Mouse (Mus musculus) kidney, embryonic 15.5 days (tissue): ENCODE results near the gene Mbnl1. TPM values are rescaled to one million over a fixed set of nuclear protein-coding genes. Genes with fewer than 3 reads are reported as not detected.

ENCODE experiments used
- ATAC-seq: fragments of 200-750 bp; cut with Nextera tagmentation; replicated peaks from 2 replicates; pipeline ENCODE4 v1.8.0; 2017; ENCODE audit warnings: moderate TSS enrichment; ENCODE audit not compliant: low FRiP score
- H3K27ac ChIP-seq: fragments of 300-500 bp; sonication (generic); 2 replicates; pipeline ENCODE4 v1.5.1; 2015; ENCODE audit warnings: mild to moderate bottlenecking, inconsistent platforms
- H3K27me3 ChIP-seq: fragments of 300-500 bp; sonication (generic); 2 replicates; pipeline ENCODE4 v1.6.1; 2015; ENCODE audit warnings: inconsistent platforms
- H3K36me3 ChIP-seq: fragments of 300-500 bp; sonication (generic); 2 replicates; pipeline ENCODE4 v1.6.1; 2015; ENCODE audit warnings: inconsistent platforms
- H3K4me1 ChIP-seq: fragments of 300-500 bp; sonication (generic); 2 replicates; pipeline ENCODE4 v1.6.1; 2015; ENCODE audit warnings: inconsistent platforms
- H3K4me2 ChIP-seq: fragments of 300-500 bp; sonication (generic); 2 replicates; pipeline ENCODE4 v1.6.1; 2015; ENCODE audit warnings: moderate library complexity, mild to moderate bottlenecking, inconsistent platforms
- H3K4me3 ChIP-seq: fragments of 300-500 bp; sonication (generic); replicated peaks from 2 replicates; pipeline ENCODE4 v1.5.1; 2015; ENCODE audit warnings: mild to moderate bottlenecking, inconsistent platforms
- H3K9ac ChIP-seq: fragments of 300-500 bp; sonication (generic); 2 replicates; pipeline ENCODE4 v1.6.1; 2015; ENCODE audit warnings: mild to moderate bottlenecking, inconsistent platforms
- H3K9me3 ChIP-seq: fragments of 300-500 bp; sonication (generic); replicated peaks from 2 replicates; pipeline ENCODE4 v1.6.1; 2016; ENCODE audit warnings: inconsistent platforms
- WGBS: fragments of 180-500 bp; shearing (Covaris S2); methylation state at CpG from one replicate; pipeline ENCODE4 v1.1.7; 2015; ENCODE audit warnings: mixed read lengths; 5-methylcytosine and 5-hydroxymethylcytosine counted together
- polyA plus RNA-seq: library from polyadenylated mRNA; unstranded; fragments of >200 nt; fragmentation: Nextera tagmentation; extraction: Ambion mirVana; gene quantifications from 2 replicates; pipeline ENCODE4 v1.2.1, GENCODE M21; 2015

Gene Mbnl1
- polyA plus RNA-seq, 1 experiment from 2014 or later = 89.4 TPM

- H3K4me1 ChIP-seq = 0 out of 2 replicates have a peak, but pooled peaks cover 2% of the 10 kb centered on the region
- no peak overlapping the region for H3K4me2 ChIP-seq
- H3K9me3 ChIP-seq = no peaks in the 10 kb centered on the region
- H3K36me3 ChIP-seq = peaks cover 11% of the 10 kb centered on the region; the same call in 1 of the 2 replicates
- ATAC-seq = no peak
- no peak overlapping the region for H3K4me3 ChIP-seq
- 86% methylated on average over 6 of the region's 6 CpGs for WGBS
- no peak overlapping the region for H3K27ac ChIP-seq
- no peak overlapping the region for H3K9ac ChIP-seq
- no peaks in the 10 kb centered on the region for H3K27me3 ChIP-seq
These were observed 131.6 kb downstream of the Mbnl1 start for GRCm38 (mm10) chr3:60604205-60604604.

- no peaks in the 10 kb centered on the region for H3K4me1 ChIP-seq
- peaks cover 15% of the 10 kb centered on the region for H3K36me3 ChIP-seq
- H3K27ac ChIP-seq = no peak overlapping the region
- H3K4me2 ChIP-seq = no peak overlapping the region
- ATAC-seq = no peak
- H3K4me3 ChIP-seq = no peak overlapping the region
- no peaks in the 10 kb centered on the region for H3K9me3 ChIP-seq
- H3K9ac ChIP-seq = no peak overlapping the region
- 14% methylated on average over 2 of the region's 2 CpGs for WGBS
- no peaks in the 10 kb centered on the region for H3K27me3 ChIP-seq
These were observed 136.3 kb downstream of the Mbnl1 start for GRCm38 (mm10) chr3:60608952-60609403.

GRCm38 (mm10) chr3:60611839-60612238 lies 139.2 kb downstream of the Mbnl1 start:
- Histone ChIP-seq H3K36me3 (peaks cover 25% of the 10 kb centered on the region), H3K4me1 (no peaks in the 10 kb centered on the region), H3K4me2 (no peak overlapping the region), H3K9ac (no peak overlapping the region), H3K9me3 (no peaks in the 10 kb centered on the region), H3K27ac (no peak overlapping the region), H3K27me3 (no peaks in the 10 kb centered on the region), H3K4me3 (no peak overlapping the region)
- ATAC-seq = no peak
- 17% methylated on average over 2 of the region's 2 CpGs for WGBS

GRCm38 (mm10) chr3:60613121-60613520 lies 140.5 kb downstream of the Mbnl1 start:
- H3K36me3 ChIP-seq = peaks cover 29% of the 10 kb centered on the region
- 89% methylated on average over 7 of the region's 7 CpGs for WGBS
- no peak for ATAC-seq

GRCm38 (mm10) chr3:60614516-60614915 lies 141.9 kb downstream of the Mbnl1 start:
- Histone ChIP-seq H3K27me3 (no peaks in the 10 kb centered on the region), H3K4me2 (no peak overlapping the region), H3K9me3 (no peaks in the 10 kb centered on the region), H3K4me3 (no peak overlapping the region), H3K36me3 (peaks cover 34% of the 10 kb centered on the region), H3K4me1 (no peaks in the 10 kb centered on the region), H3K27ac (no peak overlapping the region), H3K9ac (no peak overlapping the region)
- WGBS = 84% methylated on average over 7 of the region's 7 CpGs
- no peak for ATAC-seq

More at GRCm38 (mm10) chr3:60613121-60613520, 140.5 kb downstream of the Mbnl1 start:
- Histone ChIP-seq H3K27me3 (no peaks in the 10 kb centered on the region), H3K9ac (no peak overlapping the region), H3K4me1 (no peaks in the 10 kb centered on the region), H3K4me2 (no peak overlapping the region), H3K27ac (no peak overlapping the region), H3K4me3 (no peak overlapping the region), H3K9me3 (no peaks in the 10 kb centered on the region)

- ATAC-seq = peak; percentile 69
- H3K27me3 ChIP-seq = no peaks in the 10 kb centered on the region
- no peaks in the 10 kb centered on the region for H3K4me1 ChIP-seq
- no peaks in the 10 kb centered on the region for H3K9me3 ChIP-seq
- H3K4me2 ChIP-seq = no peak overlapping the region
- no peak overlapping the region for H3K9ac ChIP-seq
- no peak overlapping the region for H3K4me3 ChIP-seq
- H3K27ac ChIP-seq = no peak overlapping the region
- WGBS = 73% methylated on average over 11 of the region's 11 CpGs
- peaks cover 34% of the 10 kb centered on the region for H3K36me3 ChIP-seq
These were observed 142.5 kb downstream of the Mbnl1 start for GRCm38 (mm10) chr3:60615057-60615606.

GRCm38 (mm10) chr3:60615615-60616014 lies 143.0 kb downstream of the Mbnl1 start:
- no peaks in the 10 kb centered on the region for H3K27me3 ChIP-seq
- H3K9me3 ChIP-seq = no peaks in the 10 kb centered on the region
- no peaks in the 10 kb centered on the region for H3K4me1 ChIP-seq
- no peak overlapping the region for H3K9ac ChIP-seq
- H3K27ac ChIP-seq = no peak overlapping the region
- H3K4me3 ChIP-seq = no peak overlapping the region
- 60% methylated on average over 7 of the region's 7 CpGs for WGBS
- no peak overlapping the region for H3K4me2 ChIP-seq
- ATAC-seq = no peak
- H3K36me3 ChIP-seq = peaks cover 34% of the 10 kb centered on the region

- Histone ChIP-seq H3K4me2 (no peak overlapping the region), H3K4me1 (no peaks in the 10 kb centered on the region), H3K4me3 (no peak overlapping the region), H3K27ac (no peak overlapping the region), H3K27me3 (no peaks in the 10 kb centered on the region), H3K9ac (no peak overlapping the region), H3K9me3 (no peaks in the 10 kb centered on the region), H3K36me3 (peaks cover 34% of the 10 kb centered on the region)
- no peak for ATAC-seq
- WGBS = 91% methylated on average over 2 of the region's 2 CpGs
These were observed 143.5 kb downstream of the Mbnl1 start for GRCm38 (mm10) chr3:60616147-60616546.

- no peak overlapping the region for H3K27ac ChIP-seq
- no peak overlapping the region for H3K9ac ChIP-seq
- no peaks in the 10 kb centered on the region for H3K4me1 ChIP-seq
- H3K9me3 ChIP-seq = no peaks in the 10 kb centered on the region
- WGBS = 91% methylated on average over 1 of the region's 1 CpGs
- no peak overlapping the region for H3K4me3 ChIP-seq
- no peak overlapping the region for H3K4me2 ChIP-seq
- no peaks in the 10 kb centered on the region for H3K27me3 ChIP-seq
- H3K36me3 ChIP-seq = peaks cover 39% of the 10 kb centered on the region
- ATAC-seq = no peak; the same call in 1 of the 2 replicates
These were observed 145.0 kb downstream of the Mbnl1 start for GRCm38 (mm10) chr3:60617643-60618042.

- H3K4me2 ChIP-seq = no peak overlapping the region
- H3K4me3 ChIP-seq = no peak overlapping the region
- no peaks in the 10 kb centered on the region for H3K27me3 ChIP-seq
- H3K9ac ChIP-seq = no peak overlapping the region
- H3K4me1 ChIP-seq = no peaks in the 10 kb centered on the region
- H3K36me3 ChIP-seq = peaks cover 25% of the 10 kb centered on the region
- no peak for ATAC-seq
- WGBS = 92% methylated on average over 2 of the region's 2 CpGs
- no peaks in the 10 kb centered on the region for H3K9me3 ChIP-seq
- H3K27ac ChIP-seq = no peak overlapping the region
These were observed 147.6 kb downstream of the Mbnl1 start for GRCm38 (mm10) chr3:60620236-60620635.

GRCm38 (mm10) chr3:60631183-60631582 lies 158.6 kb downstream of the Mbnl1 start:
- ATAC-seq = no peak
- H3K36me3 ChIP-seq = peaks cover 15% of the 10 kb centered on the region; the same call in 1 of the 2 replicates
- no peak overlapping the region for H3K4me2 ChIP-seq
- no peaks in the 10 kb centered on the region for H3K9me3 ChIP-seq
- H3K4me1 ChIP-seq = no peaks in the 10 kb centered on the region
- H3K27me3 ChIP-seq = no peaks in the 10 kb centered on the region
- 88% methylated on average over 2 of the region's 2 CpGs for WGBS
- H3K9ac ChIP-seq = no peak overlapping the region
- H3K27ac ChIP-seq = no peak overlapping the region
- H3K4me3 ChIP-seq = no peak overlapping the region

- Histone ChIP-seq H3K4me2 (no peak overlapping the region), H3K4me3 (no peak overlapping the region), H3K36me3 (peaks cover 10% of the 10 kb centered on the region; the same call in 1 of the 2 replicates), H3K9ac (no peak overlapping the region), H3K27me3 (no peaks in the 10 kb centered on the region), H3K4me1 (no peaks in the 10 kb centered on the region), H3K27ac (no peak overlapping the region), H3K9me3 (no peaks in the 10 kb centered on the region)
- peak; percentile 70; the same call in 1 of the 2 replicates for ATAC-seq
- WGBS = 73% methylated on average over 5 of the region's 5 CpGs
These were observed 159.1 kb downstream of the Mbnl1 start for GRCm38 (mm10) chr3:60631754-60632153.
